Mouse (Mus musculus): Measurements from ENCODE around the gene Ankrd54.
"Not testable (repeated sequence)": the region's sequence is repeated elsewhere in the genome, so short reads cannot be mapped to it uniquely, and the experiment has no call there.

Gene Ankrd54

GRCm38 (mm10) chr15:79013382-79013781, 49.3 kb downstream of the Ankrd54 start:
- DNase-seq (ENCODE audit: low read depth), result no peak

GRCm38 (mm10) chr15:79011550-79011949, 51.1 kb downstream of the Ankrd54 start:
- DNase-seq (ENCODE audit: low read depth), result no peak

- no peak for DNase-seq (ENCODE audit: low read depth)
These were observed 53.0 kb downstream of the Ankrd54 start for GRCm38 (mm10) chr15:79009734-79010133.

- DNase-seq (ENCODE audit: low read depth), result not testable (repeated sequence)
These were observed 54.9 kb downstream of the Ankrd54 start for GRCm38 (mm10) chr15:79007836-79008235.

- DNase-seq (ENCODE audit: low read depth), result no peak
These were observed 55.6 kb downstream of the Ankrd54 start for GRCm38 (mm10) chr15:79007059-79007458.

GRCm38 (mm10) chr15:79006638-79007037, 56.1 kb downstream of the Ankrd54 start:
- no peak for DNase-seq (ENCODE audit: low read depth)

- DNase-seq (ENCODE audit: low read depth), result no peak
These were observed 57.1 kb downstream of the Ankrd54 start for GRCm38 (mm10) chr15:79005581-79005980.

All from fibroblast of lung, adult 2 months (primary cell).